Mouse (Mus musculus): ENCODE measurements around the gene Sult2b1. TPM values are rescaled to one million over a fixed set of nuclear protein-coding genes. Genes with fewer than 3 reads are reported as not detected.

Sult2b1 gene
- total and polyA plus RNA-seq, 2 experiments from 2014 or later = 0.23 TPM; not detected in 1

DNA sequence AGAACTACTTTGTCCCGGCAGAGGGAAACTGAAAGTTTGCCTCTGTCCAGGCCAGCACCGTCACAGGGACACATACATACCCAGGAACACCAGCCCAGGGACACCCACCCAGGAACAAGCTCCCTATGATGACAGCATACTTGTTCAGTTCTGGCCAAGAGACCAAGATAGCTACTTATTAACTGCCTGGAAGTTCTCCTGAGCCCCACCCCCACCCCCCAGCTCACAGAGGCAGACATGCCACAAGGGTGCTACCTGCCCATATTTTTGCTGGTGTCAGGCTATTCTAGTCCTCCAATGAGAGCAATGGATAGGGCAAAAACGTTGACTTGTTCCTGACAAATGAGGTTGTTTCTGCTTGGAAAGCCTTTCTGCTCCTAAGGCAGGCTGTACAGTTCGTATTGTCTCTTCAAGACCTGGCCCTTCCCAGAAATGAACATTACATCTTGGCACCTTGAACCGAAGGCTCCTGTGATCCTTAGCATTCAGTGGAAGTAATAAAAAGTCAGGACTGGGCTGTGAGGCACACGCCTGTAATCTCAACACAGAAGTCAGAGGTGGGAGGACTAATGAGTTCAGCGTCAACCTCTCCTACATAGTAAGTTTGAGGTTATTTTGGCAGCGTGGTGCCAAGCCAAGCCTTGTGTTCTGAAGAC lies 13.9 kb downstream of the Sult2b1 start:
- Histone ChIP-seq H3K27me3 (ENCODE audit: control insufficient read depth, insufficient read depth, low read length) (peaks cover 9% of the 10 kb centered on the region; the same call in 1 of the 2 replicates), H3K4me2 (ENCODE audit: low read depth, low read length) (no peak overlapping the region), H3K9me3 (replicated peaks; ENCODE audit: control insufficient read depth, low read length) (no peaks in the 10 kb centered on the region), H3K36me3 (replicated peaks; ENCODE audit: control insufficient read depth, insufficient read depth, low read length) (no peaks in the 10 kb centered on the region), H3K9ac (replicated peaks; ENCODE audit: low read depth, low read length) (no peak overlapping the region), H3K4me1 (ENCODE audit: control insufficient read depth, insufficient read depth) (no peaks in the 10 kb centered on the region), H3K4me3 (ENCODE audit: low read depth, low read length) (no peak overlapping the region), H3K27ac (ENCODE audit: low read depth) (no peak overlapping the region)
- 63% methylated on average over 8 of the region's 8 CpGs for WGBS
- TF ChIP-seq EP300 (IDR thresholded peaks at IDR 0.05; ENCODE audit: low read depth) = no peak
- no peak for TF ChIP-seq CTCF (IDR thresholded peaks at IDR 0.05; ENCODE audit: low read depth)
- ATAC-seq (ENCODE audit: insufficient read depth, low read depth) (0 out of 2 replicates have a peak, but pooled peaks have one; percentile 20), DNase-seq (ENCODE audit: low spot score) (no peak)

DNA sequence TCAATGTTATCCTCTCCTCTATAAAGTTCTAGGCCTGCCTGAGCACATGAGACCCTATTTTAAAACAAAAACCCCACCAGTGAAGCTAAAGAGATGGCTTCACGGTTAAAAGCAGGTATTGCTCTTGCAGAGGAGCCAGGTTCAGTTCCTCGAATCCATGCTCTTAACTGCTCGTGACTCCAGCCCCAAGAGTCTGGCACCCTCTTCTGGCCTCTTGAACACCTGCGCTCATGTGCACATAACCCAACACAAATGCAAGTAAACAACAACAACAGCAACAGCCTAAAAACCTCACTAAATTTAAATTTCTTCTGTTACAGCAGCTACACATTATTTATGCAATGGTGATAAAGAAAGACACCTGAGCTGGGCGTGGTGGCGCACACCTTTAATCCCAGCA lies 17.0 kb downstream of the Sult2b1 start:
- ATAC-seq (ENCODE audit: insufficient read depth, low read depth) (no peak), DNase-seq (ENCODE audit: low spot score) (no peak)
- no peak overlapping the region for H3K4me2 ChIP-seq (ENCODE audit: low read depth, low read length)
- no peak overlapping the region for H3K4me3 ChIP-seq (ENCODE audit: low read depth, low read length)
- H3K9me3 ChIP-seq (replicated peaks; ENCODE audit: control insufficient read depth, low read length) = no peaks in the 10 kb centered on the region
- H3K9ac ChIP-seq (replicated peaks; ENCODE audit: low read depth, low read length) = no peak overlapping the region
- H3K27ac ChIP-seq (ENCODE audit: low read depth) = no peak overlapping the region
- 87% methylated on average over 6 of the region's 6 CpGs for WGBS
- peaks cover 5% of the 10 kb centered on the region; the same call in 1 of the 2 replicates for H3K27me3 ChIP-seq (ENCODE audit: control insufficient read depth, insufficient read depth, low read length)
- TF ChIP-seq CTCF (IDR thresholded peaks at IDR 0.05; ENCODE audit: low read depth) = no peak
- no peak for TF ChIP-seq EP300 (IDR thresholded peaks at IDR 0.05; ENCODE audit: low read depth)
- no peaks in the 10 kb centered on the region for H3K36me3 ChIP-seq (replicated peaks; ENCODE audit: control insufficient read depth, insufficient read depth, low read length)
- H3K4me1 ChIP-seq (ENCODE audit: control insufficient read depth, insufficient read depth) = no peaks in the 10 kb centered on the region

- Histone ChIP-seq H3K4me2 (ENCODE audit: low read depth, low read length) (no peak overlapping the region), H3K9ac (replicated peaks; ENCODE audit: low read depth, low read length) (no peak overlapping the region), H3K27ac (ENCODE audit: low read depth) (no peak overlapping the region), H3K27me3 (ENCODE audit: control insufficient read depth, insufficient read depth, low read length) (peaks cover 5% of the 10 kb centered on the region; the same call in 1 of the 2 replicates), H3K4me3 (ENCODE audit: low read depth, low read length) (no peak overlapping the region), H3K36me3 (replicated peaks; ENCODE audit: control insufficient read depth, insufficient read depth, low read length) (no peaks in the 10 kb centered on the region), H3K9me3 (replicated peaks; ENCODE audit: control insufficient read depth, low read length) (no peaks in the 10 kb centered on the region), H3K4me1 (ENCODE audit: control insufficient read depth, insufficient read depth) (no peaks in the 10 kb centered on the region)
- TF ChIP-seq CTCF (IDR thresholded peaks at IDR 0.05; ENCODE audit: low read depth) (no peak), EP300 (IDR thresholded peaks at IDR 0.05; ENCODE audit: low read depth) (no peak)
- ATAC-seq (ENCODE audit: insufficient read depth, low read depth) = no peak
- no peak for DNase-seq (ENCODE audit: low spot score)
- WGBS = 49% methylated on average over 8 of the region's 8 CpGs
Observed at GRCm38 (mm10) chr7:45766764-45767163, 17.7 kb downstream of the Sult2b1 start.

- TF ChIP-seq CTCF (IDR thresholded peaks at IDR 0.05; ENCODE audit: low read depth) = no peak
- no peak for TF ChIP-seq EP300 (IDR thresholded peaks at IDR 0.05; ENCODE audit: low read depth)
- no peaks in the 10 kb centered on the region for H3K4me1 ChIP-seq (ENCODE audit: control insufficient read depth, insufficient read depth)
- no peak overlapping the region for H3K4me2 ChIP-seq (ENCODE audit: low read depth, low read length)
- no peak overlapping the region for H3K4me3 ChIP-seq (ENCODE audit: low read depth, low read length)
- ATAC-seq (ENCODE audit: insufficient read depth, low read depth) = no peak
- no peaks in the 10 kb centered on the region for H3K36me3 ChIP-seq (replicated peaks; ENCODE audit: control insufficient read depth, insufficient read depth, low read length)
- no peak overlapping the region for H3K27ac ChIP-seq (ENCODE audit: low read depth)
- 0 out of 2 replicates have a peak, but pooled peaks cover 5% of the 10 kb centered on the region for H3K27me3 ChIP-seq (ENCODE audit: control insufficient read depth, insufficient read depth, low read length)
- WGBS = 39% methylated on average over 8 of the region's 8 CpGs
- DNase-seq (ENCODE audit: low spot score) = no peak
- no peak overlapping the region for H3K9ac ChIP-seq (replicated peaks; ENCODE audit: low read depth, low read length)
- no peaks in the 10 kb centered on the region for H3K9me3 ChIP-seq (replicated peaks; ENCODE audit: control insufficient read depth, low read length)
Observed at GRCm38 (mm10) chr7:45765995-45766394, 18.5 kb downstream of the Sult2b1 start.

DNA sequence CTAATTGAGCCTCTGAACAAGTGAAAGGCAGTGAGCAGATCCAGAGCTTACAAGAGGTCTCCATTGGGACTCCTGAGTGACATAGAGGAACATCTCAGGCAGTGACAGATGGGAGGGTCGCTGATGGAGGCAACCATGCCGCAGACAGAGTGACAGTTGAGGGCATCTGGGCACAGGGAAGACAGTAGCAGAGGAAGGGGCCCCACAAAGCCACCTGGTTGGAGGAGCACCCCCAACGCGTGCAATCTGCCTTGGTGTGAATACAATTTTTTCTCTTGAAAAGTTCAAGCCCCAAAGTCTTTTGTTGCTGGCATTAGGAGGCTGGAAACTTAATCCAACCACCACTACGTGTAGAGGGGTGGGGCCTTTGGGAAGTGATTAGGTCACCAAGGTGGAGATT lies 24.3 kb downstream of the Sult2b1 start:
- H3K27me3 ChIP-seq (ENCODE audit: control insufficient read depth, insufficient read depth, low read length) = peaks cover 35% of the 10 kb centered on the region
- no peak overlapping the region for H3K4me3 ChIP-seq (ENCODE audit: low read depth, low read length)
- H3K36me3 ChIP-seq (replicated peaks; ENCODE audit: control insufficient read depth, insufficient read depth, low read length) = no peaks in the 10 kb centered on the region
- no peak overlapping the region for H3K4me2 ChIP-seq (ENCODE audit: low read depth, low read length)
- WGBS = 59% methylated on average over 5 of the region's 5 CpGs
- no peaks in the 10 kb centered on the region for H3K4me1 ChIP-seq (ENCODE audit: control insufficient read depth, insufficient read depth)
- no peaks in the 10 kb centered on the region for H3K9me3 ChIP-seq (replicated peaks; ENCODE audit: control insufficient read depth, low read length)
- DNase-seq (ENCODE audit: low spot score) = no peak
- no peak for ATAC-seq (ENCODE audit: insufficient read depth, low read depth)
- no peak overlapping the region for H3K9ac ChIP-seq (replicated peaks; ENCODE audit: low read depth, low read length)
- no peak overlapping the region for H3K27ac ChIP-seq (ENCODE audit: low read depth)
- no peak for TF ChIP-seq EP300 (IDR thresholded peaks at IDR 0.05; ENCODE audit: low read depth)
- no peak for TF ChIP-seq CTCF (IDR thresholded peaks at IDR 0.05; ENCODE audit: low read depth)

DNA sequence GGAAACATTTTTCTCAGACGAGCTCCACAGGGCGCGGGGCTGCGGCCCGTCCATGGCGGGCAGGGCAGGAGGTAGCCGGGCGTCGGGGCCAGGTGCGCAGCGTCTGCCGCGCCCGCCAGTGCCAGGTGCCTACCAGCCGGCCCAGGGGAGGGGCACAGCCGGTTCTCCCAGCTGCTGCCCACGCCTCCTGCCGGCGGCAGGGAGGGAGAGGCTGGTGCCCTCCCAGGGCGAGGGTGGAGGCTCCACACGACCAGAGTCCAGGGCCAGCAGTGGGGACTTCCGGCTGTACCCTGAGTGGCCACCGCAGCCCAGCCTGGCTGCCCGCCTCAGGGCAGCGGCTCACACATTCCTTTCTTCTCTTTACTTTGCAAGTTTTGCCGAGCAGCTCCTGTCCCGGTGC lies 25.1 kb downstream of the Sult2b1 start:
- ATAC-seq (ENCODE audit: insufficient read depth, low read depth) (no peak; the same call in 1 of the 2 replicates), DNase-seq (ENCODE audit: low spot score) (no peak)
- TF ChIP-seq EP300 (IDR thresholded peaks at IDR 0.05; ENCODE audit: low read depth) (no peak), CTCF (IDR thresholded peaks at IDR 0.05; ENCODE audit: low read depth) (no peak)
- WGBS = 11% methylated on average over 24 of the region's 27 CpGs
- Histone ChIP-seq H3K9me3 (replicated peaks; ENCODE audit: control insufficient read depth, low read length) (no peaks in the 10 kb centered on the region), H3K36me3 (replicated peaks; ENCODE audit: control insufficient read depth, insufficient read depth, low read length) (no peaks in the 10 kb centered on the region), H3K4me2 (ENCODE audit: low read depth, low read length) (peak overlapping the region; percentile 35; the same call in 1 of the 2 replicates), H3K4me1 (ENCODE audit: control insufficient read depth, insufficient read depth) (no peaks in the 10 kb centered on the region), H3K27ac (ENCODE audit: low read depth) (no peak overlapping the region), H3K4me3 (ENCODE audit: low read depth, low read length) (peak overlapping the region; percentile 11), H3K27me3 (ENCODE audit: control insufficient read depth, insufficient read depth, low read length) (peaks cover 35% of the 10 kb centered on the region), H3K9ac (replicated peaks; ENCODE audit: low read depth, low read length) (no peak overlapping the region)

Measured in heart, postnatal 0 days (tissue).